Mouse (Mus musculus): ENCODE results near the gene Mast1. TPM values are rescaled to one million over a fixed set of nuclear protein-coding genes. Genes with fewer than 3 reads are reported as not detected.

The Mast1 gene
- total and polyA plus RNA-seq, 3 experiments, result 0.21 to 0.34 TPM; not detected in 1

- in situ Hi-C loops (cut with MboI; ENCODE audit: low pct_ligation_motif_present, low pct_unique_long_range_greater_than_20kb, low sequenced_read_pairs), result no loop called here
- TF ChIP-seq MAFK (IDR thresholded peaks at IDR 0.05; ENCODE audit: insufficient replicate concordance, low read length) (no peak), MAX (IDR thresholded peaks at IDR 0.05; ENCODE audit: low read length) (no peak), NRF1 (IDR thresholded peaks at IDR 0.05; ENCODE audit: low read depth, low read length) (no peak), SMC3 (IDR thresholded peaks at IDR 0.05; ENCODE audit: low read depth, low read length) (no peak), ZMIZ1 (IDR thresholded peaks at IDR 0.05; ENCODE audit: low read depth, low read length) (no peak), CTCF (conservative IDR thresholded peaks at IDR 0.05 in 1 of 2, IDR thresholded peaks at IDR 0.05 in 1 of 2; ENCODE audit: low read depth in 2 of 2, low read length in 2 of 2) (no peak), TCF12 (IDR thresholded peaks at IDR 0.05; ENCODE audit: low read depth, low read length) (no peak), E2F4 (IDR thresholded peaks at IDR 0.05; ENCODE audit: insufficient replicate concordance, low read depth, low read length) (no peak), ZC3H11A (IDR thresholded peaks at IDR 0.05; ENCODE audit: low read depth, low read length) (no peak), KAT2A (IDR thresholded peaks at IDR 0.05; ENCODE audit: insufficient replicate concordance, low read length) (no peak), CHD1 (IDR thresholded peaks at IDR 0.05; ENCODE audit: low read depth, low read length) (no peak), CHD2 (IDR thresholded peaks at IDR 0.05; ENCODE audit: low read length) (no peak), ETS1 (conservative IDR thresholded peaks at IDR 0.05; ENCODE audit: low read depth, low read length) (no peak), BHLHE40 (IDR thresholded peaks at IDR 0.05; ENCODE audit: low read depth, low read length) (no peak), USF1 (IDR thresholded peaks at IDR 0.05; ENCODE audit: low read depth, low read length) (no peak), MAZ (IDR thresholded peaks at IDR 0.05; ENCODE audit: low read depth, low read length) (no peak), POLR2AphosphoS2 (IDR thresholded peaks at IDR 0.05; ENCODE audit: low read depth, low read length) (no peak), JUN (IDR thresholded peaks at IDR 0.05; ENCODE audit: insufficient read depth, low read depth, low read length) (no peak)
- H3K4me2 ChIP-seq (ENCODE audit: insufficient read depth, low read depth, poor library complexity, severe bottlenecking), result no peak overlapping the region
- no peak overlapping the region for H3K27ac ChIP-seq (ENCODE audit: insufficient read depth, low read depth)
- no peaks in the 10 kb centered on the region for H3K4me1 ChIP-seq (ENCODE audit: control insufficient read depth in 1 of 2, insufficient read depth in 2 of 2)
- H3K79me2 ChIP-seq (replicated peaks; ENCODE audit: control insufficient read depth, extremely low read depth, insufficient read depth, poor library complexity, severe bottlenecking), result no peaks in the 10 kb centered on the region
- H3K36me3 ChIP-seq (replicated peaks in 1 of 2; ENCODE audit: control insufficient read depth in 1 of 2, insufficient read depth in 1 of 2, low read length in 1 of 2), result peaks cover 5 to 30% of the 10 kb centered on the region in 2 experiments
- dilution Hi-C loops (cut with MboI; ENCODE audit: extremely low pct_ligation_motif_present, extremely low pct_unique_long_range_greater_than_20kb, low sequenced_read_pairs), result no loop called here
- peaks cover 6% of the 10 kb centered on the region for H3K9me3 ChIP-seq (replicated peaks; ENCODE audit: low read length)
- no peak for DNase-seq (ENCODE audit: extremely low read depth)
- H3K9ac ChIP-seq (ENCODE audit: insufficient read depth, low read depth), result no peak overlapping the region
- H3K27me3 ChIP-seq (replicated peaks), result no peaks in the 10 kb centered on the region
- no peak overlapping the region for H3K4me3 ChIP-seq (replicated peaks in 1 of 3; ENCODE audit: low read depth in 2 of 3, low read length in 2 of 3, poor library complexity in 1 of 3)
Observed at GRCm38 (mm10) chr8:84917781-84918180, 19.4 kb downstream of the Mast1 start.

DNA sequence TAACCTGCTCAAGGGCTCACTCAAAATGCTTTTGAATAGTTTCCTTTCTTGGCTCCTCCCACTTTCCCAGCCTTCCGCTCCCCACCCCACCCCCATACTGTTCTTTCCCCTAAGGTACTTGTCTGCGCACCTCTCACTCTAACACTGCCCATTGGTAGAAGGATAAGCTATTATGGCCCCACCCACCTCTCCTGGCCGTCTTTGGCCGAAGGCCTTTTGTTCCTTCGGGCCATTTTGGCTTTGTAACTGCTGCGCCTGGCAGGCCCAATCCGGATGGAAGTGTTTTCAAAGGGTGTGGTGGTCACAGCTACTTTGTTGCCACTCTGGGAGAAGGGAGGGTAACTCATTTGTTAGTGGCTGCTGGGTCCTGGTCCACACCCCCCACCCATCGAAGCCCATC, 21.9 kb downstream of the Mast1 start:
- Histone ChIP-seq H3K9me3 (replicated peaks; ENCODE audit: low read length) (peaks cover 13% of the 10 kb centered on the region), H3K79me2 (replicated peaks; ENCODE audit: control insufficient read depth, extremely low read depth, insufficient read depth, poor library complexity, severe bottlenecking) (no peaks in the 10 kb centered on the region), H3K27ac (ENCODE audit: insufficient read depth, low read depth) (no peak overlapping the region), H3K36me3 (replicated peaks in 1 of 2; ENCODE audit: control insufficient read depth in 1 of 2, insufficient read depth in 1 of 2, low read length in 1 of 2) (peaks cover 12 to 53% of the 10 kb centered on the region in 2 experiments), H3K27me3 (replicated peaks) (no peaks in the 10 kb centered on the region), H3K4me1 (ENCODE audit: control insufficient read depth in 1 of 2, insufficient read depth in 2 of 2) (peaks cover 0 to under 1% of the 10 kb centered on the region in 2 experiments; a peak in 1 of 4 replicates), H3K4me2 (ENCODE audit: insufficient read depth, low read depth, poor library complexity, severe bottlenecking) (no peak overlapping the region), H3K9ac (ENCODE audit: insufficient read depth, low read depth) (no peak overlapping the region), H3K4me3 (replicated peaks in 1 of 3; ENCODE audit: low read depth in 2 of 3, low read length in 2 of 3, poor library complexity in 1 of 3) (no peak overlapping the region)
- TF ChIP-seq MAFK (IDR thresholded peaks at IDR 0.05; ENCODE audit: insufficient replicate concordance, low read length) (no peak), USF1 (IDR thresholded peaks at IDR 0.05; ENCODE audit: low read depth, low read length) (no peak), E2F4 (IDR thresholded peaks at IDR 0.05; ENCODE audit: insufficient replicate concordance, low read depth, low read length) (no peak), MXI1 (IDR thresholded peaks at IDR 0.05; ENCODE audit: low read depth, low read length) (no peak)
- dilution Hi-C loops (cut with MboI; ENCODE audit: extremely low pct_ligation_motif_present, extremely low pct_unique_long_range_greater_than_20kb, low sequenced_read_pairs) (no loop called here), in situ Hi-C loops (cut with MboI; ENCODE audit: low pct_ligation_motif_present, low pct_unique_long_range_greater_than_20kb, low sequenced_read_pairs) (no loop called here)
- no peak for DNase-seq (ENCODE audit: extremely low read depth)

Measured in CH12.LX (cell line).